Mouse (Mus musculus): ENCODE results near the gene D930048N14Rik. TPM values are rescaled to one million over a fixed set of nuclear protein-coding genes. Genes with fewer than 3 reads are reported as not detected.

Gene D930048N14Rik
- 0.22 TPM for polyA plus RNA-seq (2012; fragmentation: generic; extraction: Trizol)
- long read RNA-seq, experiment 1: 0 reads
- long read RNA-seq, experiment 2, partial matches to known transcripts: 0 of 3 reads
- long read RNA-seq, experiment 2, other reads (novel, unspliced or antisense): 2 of 3 reads

DNA sequence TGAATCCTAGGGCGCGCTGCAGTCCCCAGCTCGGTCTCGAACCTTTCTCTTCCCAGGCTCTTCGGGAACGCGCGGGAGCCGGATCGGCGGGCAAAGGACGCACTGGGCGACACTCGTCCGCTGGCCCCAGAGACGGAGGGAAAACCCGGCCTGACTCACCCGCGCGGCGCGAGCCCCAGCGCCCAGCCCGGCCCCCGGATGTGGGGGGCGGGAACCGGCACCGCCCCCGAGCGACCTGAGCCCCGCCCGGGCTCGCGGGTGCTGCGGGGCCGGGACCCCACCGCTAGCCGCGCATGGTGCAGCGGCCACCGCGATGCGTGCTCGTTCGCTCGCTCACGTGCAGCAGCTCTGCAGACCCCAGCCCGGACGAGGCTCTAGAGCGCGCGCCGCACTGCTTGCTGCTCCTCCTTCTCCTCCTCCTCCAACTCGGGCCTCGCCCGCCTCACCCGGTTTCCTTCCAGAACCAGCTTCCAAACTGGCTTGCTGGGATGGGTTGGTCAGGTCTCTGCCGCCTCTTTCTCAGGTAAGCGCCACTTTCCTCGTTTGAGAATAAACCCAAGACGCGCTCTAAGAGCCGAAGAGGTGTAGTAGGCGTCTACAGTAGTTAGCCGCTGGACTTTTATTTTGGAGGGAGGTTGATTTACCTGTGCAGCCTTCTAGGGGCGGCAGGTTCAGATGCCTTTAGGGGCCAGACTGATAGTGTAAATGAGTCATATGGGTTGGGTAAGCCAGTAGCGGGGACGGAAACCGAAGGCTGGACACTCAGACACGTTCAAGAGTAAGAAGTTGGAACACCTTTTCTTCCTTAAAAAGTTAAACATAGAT lies at the start of gene D930048N14Rik, which contains the start of gene N4bp3:
TSS of gene D930048N14Rik (plus strand) at position 264 of the 825 bp plus-strand sequence.
TSS of gene N4bp3 (minus strand) at position 152 of the 825 bp plus-strand sequence.
- Histone ChIP-seq H3K4me3 (ENCODE audit: insufficient read depth, poor library complexity, severe bottlenecking) (peak within 1 kb of the TSS; percentile 42), H3K36me3 (ENCODE audit: control insufficient read depth, insufficient read depth) (no peaks in the 10 kb centered on the region), H3K27me3 (ENCODE audit: control insufficient read depth, insufficient read depth, insufficient read length) (no peaks in the 10 kb centered on the region), H3ac (ENCODE audit: control insufficient read depth, insufficient read length, low read depth) (peak within 1 kb of the TSS; percentile 75), H3K79me2 (ENCODE audit: control insufficient read depth, insufficient read depth) (no peaks in the 10 kb centered on the region), H3K79me3 (ENCODE audit: low read depth) (no peaks in the 10 kb centered on the region)
- TF ChIP-seq MYOG (IDR thresholded peaks at IDR 0.05; ENCODE audit: control insufficient read depth, extremely low read depth, insufficient read length): no peak
- TF ChIP-seq USF1 (IDR thresholded peaks at IDR 0.05; ENCODE audit: low read depth): no peak
- TF ChIP-seq CEBPB (IDR thresholded peaks at IDR 0.05; ENCODE audit: low read depth): no peak
- no peak for TF ChIP-seq MYOD1 (IDR thresholded peaks at IDR 0.05; ENCODE audit: control insufficient read depth, insufficient read length, low read depth)
- no peak for TF ChIP-seq CTCF (IDR thresholded peaks at IDR 0.05; ENCODE audit: control insufficient read depth, insufficient read depth, insufficient read length)
- no peak for TF ChIP-seq MAX (IDR thresholded peaks at IDR 0.05)
- no peak for TF ChIP-seq FOSL1 (IDR thresholded peaks at IDR 0.05; ENCODE audit: insufficient read depth, low read length, poor library complexity, severe bottlenecking)

DNA sequence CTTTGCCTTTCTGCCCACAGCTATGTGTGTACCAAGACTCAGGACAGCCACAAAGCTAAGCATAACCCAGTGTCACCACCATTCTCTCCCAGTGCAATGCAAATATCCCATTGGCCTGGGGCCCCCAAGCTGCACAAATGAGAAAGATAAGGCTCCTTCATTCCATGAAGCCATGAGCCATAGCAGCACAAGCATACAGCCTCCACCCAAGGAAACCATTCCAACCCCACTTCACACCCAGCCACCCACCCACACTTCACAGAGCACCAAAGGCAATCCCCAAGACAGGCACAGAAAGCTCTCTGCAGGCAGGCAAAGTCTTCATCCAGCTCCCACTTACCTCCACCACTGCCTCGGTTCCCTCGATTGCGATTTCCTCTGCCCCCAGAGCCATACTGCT lies 48.5 kb upstream of the D930048N14Rik start:
- Histone ChIP-seq H3K79me2 (ENCODE audit: control insufficient read depth, insufficient read depth) (peaks cover 93% of the 10 kb centered on the region), H3ac (ENCODE audit: control insufficient read depth, insufficient read length, low read depth) (no peak overlapping the region), H3K27me3 (ENCODE audit: control insufficient read depth, insufficient read depth, insufficient read length) (no peaks in the 10 kb centered on the region), H3K79me3 (ENCODE audit: low read depth) (peaks cover 62% of the 10 kb centered on the region), H3K36me3 (ENCODE audit: control insufficient read depth, insufficient read depth) (peaks cover 86% of the 10 kb centered on the region), H3K4me3 (ENCODE audit: insufficient read depth, poor library complexity, severe bottlenecking) (no peak overlapping the region)
- TF ChIP-seq FOSL1 (IDR thresholded peaks at IDR 0.05; ENCODE audit: insufficient read depth, low read length, poor library complexity, severe bottlenecking): no peak
- TF ChIP-seq MYOD1 (IDR thresholded peaks at IDR 0.05; ENCODE audit: control insufficient read depth, insufficient read length, low read depth): no peak
- no peak for TF ChIP-seq CEBPB (IDR thresholded peaks at IDR 0.05; ENCODE audit: low read depth)
- TF ChIP-seq USF1 (IDR thresholded peaks at IDR 0.05; ENCODE audit: low read depth): no peak
- no peak for TF ChIP-seq MYOG (IDR thresholded peaks at IDR 0.05; ENCODE audit: control insufficient read depth, extremely low read depth, insufficient read length)
- no peak for TF ChIP-seq CTCF (IDR thresholded peaks at IDR 0.05; ENCODE audit: control insufficient read depth, insufficient read depth, insufficient read length)
- no peak for TF ChIP-seq MAX (IDR thresholded peaks at IDR 0.05)

DNA sequence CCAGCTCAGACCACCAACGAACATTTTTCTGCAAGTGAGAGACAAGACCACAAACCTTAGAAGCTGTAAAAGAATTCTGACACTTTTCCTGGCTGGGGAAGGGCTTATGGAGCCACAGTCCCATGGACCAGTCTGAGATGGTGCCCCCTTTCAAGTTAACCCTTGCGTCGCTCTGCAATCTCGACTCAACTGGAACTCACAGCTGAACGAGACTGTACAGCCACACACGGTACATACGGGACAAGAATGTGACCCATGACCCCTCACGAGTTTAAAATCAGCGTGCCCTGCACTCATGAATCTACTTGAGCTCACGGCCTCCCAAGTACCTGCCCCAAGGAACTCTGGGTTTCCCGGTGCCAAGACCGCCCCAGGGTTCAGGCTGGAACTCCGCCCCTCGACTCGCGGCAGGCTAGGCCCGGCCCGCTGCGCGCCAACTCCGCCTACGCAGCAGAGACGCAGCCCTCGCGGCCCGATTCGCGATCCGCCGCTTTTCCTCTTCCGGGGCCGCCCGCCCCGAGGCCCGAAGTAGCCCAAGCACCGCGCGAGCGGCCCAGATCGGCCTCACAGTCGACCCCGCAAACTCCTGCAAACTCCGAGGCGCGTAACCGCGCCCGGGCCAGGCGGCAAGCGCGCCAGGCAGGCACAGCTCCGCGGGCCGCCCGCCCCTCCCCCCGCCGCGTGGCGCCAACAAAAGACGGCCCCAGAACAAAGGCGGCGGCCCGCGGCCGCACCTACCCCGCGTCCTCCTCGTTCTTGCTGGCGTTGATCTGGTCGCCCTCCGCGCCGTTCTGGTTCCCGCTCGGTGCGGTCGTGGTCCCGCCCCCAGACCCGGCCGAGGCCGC lies 44.9 kb upstream of the D930048N14Rik start:
- Histone ChIP-seq H3K27me3 (ENCODE audit: control insufficient read depth, insufficient read depth, insufficient read length) (no peaks in the 10 kb centered on the region), H3ac (ENCODE audit: control insufficient read depth, insufficient read length, low read depth) (peak overlapping the region; percentile 97), H3K36me3 (ENCODE audit: control insufficient read depth, insufficient read depth) (peaks cover 50% of the 10 kb centered on the region), H3K79me2 (ENCODE audit: control insufficient read depth, insufficient read depth) (peaks cover 68% of the 10 kb centered on the region), H3K79me3 (ENCODE audit: low read depth) (peaks cover 53% of the 10 kb centered on the region), H3K4me3 (ENCODE audit: insufficient read depth, poor library complexity, severe bottlenecking) (peak overlapping the region; percentile 99)
- TF ChIP-seq CTCF (IDR thresholded peaks at IDR 0.05; ENCODE audit: control insufficient read depth, insufficient read depth, insufficient read length): no peak
- TF ChIP-seq MYOD1 (IDR thresholded peaks at IDR 0.05; ENCODE audit: control insufficient read depth, insufficient read length, low read depth): no peak
- TF ChIP-seq FOSL1 (IDR thresholded peaks at IDR 0.05; ENCODE audit: insufficient read depth, low read length, poor library complexity, severe bottlenecking): no peak
- no peak for TF ChIP-seq MAX (IDR thresholded peaks at IDR 0.05)
- no peak for TF ChIP-seq USF1 (IDR thresholded peaks at IDR 0.05; ENCODE audit: low read depth)
- no peak for TF ChIP-seq CEBPB (IDR thresholded peaks at IDR 0.05; ENCODE audit: low read depth)
- no peak for TF ChIP-seq MYOG (IDR thresholded peaks at IDR 0.05; ENCODE audit: control insufficient read depth, extremely low read depth, insufficient read length)

DNA sequence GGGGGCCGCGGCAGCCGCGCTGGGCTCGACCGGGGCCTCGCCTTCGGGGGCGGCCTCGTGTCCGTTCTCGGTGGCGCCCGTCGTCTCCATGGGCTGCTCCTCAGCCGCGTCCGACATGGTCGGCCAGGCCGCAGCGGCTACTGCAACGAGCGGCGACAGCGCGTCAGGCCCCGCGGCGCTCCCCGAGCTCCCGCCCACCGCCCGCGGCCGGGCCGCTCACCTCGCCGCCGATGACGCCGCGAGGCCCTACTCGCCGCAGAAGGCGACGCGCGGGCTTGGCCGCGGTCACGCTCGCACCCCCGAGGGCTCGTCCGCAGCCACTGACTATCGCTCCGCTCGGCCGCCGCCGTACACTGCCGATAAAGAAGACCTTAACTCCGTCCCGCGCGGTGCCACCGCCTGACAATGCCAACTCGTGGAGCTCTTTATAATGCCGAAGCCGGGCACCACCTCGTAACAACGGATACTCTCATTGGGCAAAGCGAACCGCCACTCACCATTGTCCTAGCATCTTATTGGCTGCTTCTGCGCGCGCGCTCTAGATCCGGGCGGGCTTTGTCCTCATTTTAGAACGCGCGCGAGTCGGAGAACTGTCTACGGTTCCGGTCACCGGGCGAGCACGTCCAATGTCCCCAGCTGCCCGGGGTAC lies 44.2 kb upstream of the D930048N14Rik start, which contains the start of gene Hnrnpab:
TSS of gene Hnrnpab (minus strand) at position 401 of the 649 bp plus-strand sequence.
- H3K79me2 ChIP-seq (ENCODE audit: control insufficient read depth, insufficient read depth): peaks cover 61% of the 10 kb centered on the region
- H3ac ChIP-seq (ENCODE audit: control insufficient read depth, insufficient read length, low read depth): peak within 1 kb of the TSS; percentile 97
- H3K79me3 ChIP-seq (ENCODE audit: low read depth): peaks cover 47% of the 10 kb centered on the region
- peaks cover 43% of the 10 kb centered on the region for H3K36me3 ChIP-seq (ENCODE audit: control insufficient read depth, insufficient read depth)
- no peak for TF ChIP-seq MYOD1 (IDR thresholded peaks at IDR 0.05; ENCODE audit: control insufficient read depth, insufficient read length, low read depth)
- peak; percentile 77 for TF ChIP-seq MAX (IDR thresholded peaks at IDR 0.05)
- no peaks in the 10 kb centered on the region for H3K27me3 ChIP-seq (ENCODE audit: control insufficient read depth, insufficient read depth, insufficient read length)
- H3K4me3 ChIP-seq (ENCODE audit: insufficient read depth, poor library complexity, severe bottlenecking): peak within 1 kb of the TSS; percentile 99

DNA sequence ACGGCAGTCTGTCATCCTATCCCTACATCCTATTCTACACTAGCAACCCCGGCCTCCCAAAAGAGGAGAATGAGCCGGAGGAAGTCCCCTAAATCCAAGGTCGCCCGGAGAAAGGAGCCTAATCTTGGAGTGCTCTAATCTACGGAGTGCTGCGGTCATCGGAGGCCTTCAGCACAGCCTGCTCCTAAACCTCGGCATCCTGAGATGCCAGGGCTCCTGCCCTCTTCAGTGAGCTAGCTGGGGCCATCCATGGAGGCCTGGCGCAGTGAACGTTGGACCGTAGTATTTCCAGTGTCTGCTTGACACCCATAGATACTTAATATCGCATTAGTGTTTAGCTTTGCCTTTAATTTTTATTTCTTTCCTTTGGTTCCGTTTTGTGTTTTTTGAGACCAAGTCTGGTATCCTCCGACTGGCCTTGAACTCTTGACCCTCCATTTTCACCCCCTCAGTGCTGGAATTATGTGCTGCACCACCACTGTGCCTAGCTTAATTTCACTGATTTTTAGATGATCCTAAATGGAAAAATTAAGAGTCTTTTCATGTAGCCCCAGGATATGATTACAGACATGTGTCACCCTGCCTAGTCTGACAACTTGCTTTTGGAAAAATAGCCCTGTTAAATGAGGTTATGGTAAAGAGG lies 43.5 kb upstream of the D930048N14Rik start:
- TF ChIP-seq USF1 (IDR thresholded peaks at IDR 0.05; ENCODE audit: low read depth) (no peak), MYOG (IDR thresholded peaks at IDR 0.05; ENCODE audit: control insufficient read depth, extremely low read depth, insufficient read length) (no peak), FOSL1 (IDR thresholded peaks at IDR 0.05; ENCODE audit: insufficient read depth, low read length, poor library complexity, severe bottlenecking) (no peak), MAX (IDR thresholded peaks at IDR 0.05) (no peak), CEBPB (IDR thresholded peaks at IDR 0.05; ENCODE audit: low read depth) (no peak), CTCF (IDR thresholded peaks at IDR 0.05; ENCODE audit: control insufficient read depth, insufficient read depth, insufficient read length) (no peak), MYOD1 (IDR thresholded peaks at IDR 0.05; ENCODE audit: control insufficient read depth, insufficient read length, low read depth) (no peak)
- H3K79me2 ChIP-seq (ENCODE audit: control insufficient read depth, insufficient read depth): peaks cover 54% of the 10 kb centered on the region

More for the DNA sequence above, 43.5 kb upstream of the D930048N14Rik start:
- peak overlapping the region; percentile 90 for H3ac ChIP-seq (ENCODE audit: control insufficient read depth, insufficient read length, low read depth)
- peaks cover 36% of the 10 kb centered on the region for H3K36me3 ChIP-seq (ENCODE audit: control insufficient read depth, insufficient read depth)
- H3K27me3 ChIP-seq (ENCODE audit: control insufficient read depth, insufficient read depth, insufficient read length): no peaks in the 10 kb centered on the region
- peaks cover 41% of the 10 kb centered on the region for H3K79me3 ChIP-seq (ENCODE audit: low read depth)
- peak overlapping the region; percentile 99 for H3K4me3 ChIP-seq (ENCODE audit: insufficient read depth, poor library complexity, severe bottlenecking)
